Mouse (Mus musculus) forebrain, postnatal 0 days (tissue): ENCODE measurements around the gene Kif20b. TPM values are rescaled to one million over a fixed set of nuclear protein-coding genes. Genes with fewer than 3 reads are reported as not detected.

Source experiments
- ATAC-seq: fragments of 200-750 bp; cut with Nextera tagmentation; 2 replicates; pipeline ENCODE4 v1.8.0; 2017; ENCODE audit warnings: mild to moderate bottlenecking, moderate library complexity
- DNase-seq: peaks from one replicate; pipeline ENCODE4 v3.0.0-alpha.2; 2015
- H3K27ac ChIP-seq: fragments of 300-500 bp; sonication (generic); 2 replicates; pipeline ENCODE4 v1.5.1; 2014; ENCODE audit warnings: low read depth, mild to moderate bottlenecking, antibody characterized with exemption, low read length, moderate library complexity, mixed read lengths
- H3K27me3 ChIP-seq: fragments of 300-500 bp; sonication (generic); 2 replicates; pipeline ENCODE4 v1.6.1; 2014; ENCODE audit warnings: mild to moderate bottlenecking, low read length, mixed read lengths; ENCODE audit not compliant: insufficient read depth
- H3K36me3 ChIP-seq: fragments of 300-500 bp; sonication (generic); 2 replicates; pipeline ENCODE4 v1.6.1; 2014; ENCODE audit warnings: mild to moderate bottlenecking, moderate library complexity; ENCODE audit not compliant: insufficient read depth
- H3K4me1 ChIP-seq: fragments of 300-500 bp; sonication (generic); 2 replicates; pipeline ENCODE4 v1.6.1; 2014; ENCODE audit warnings: antibody characterized with exemption; ENCODE audit not compliant: insufficient read depth
- H3K4me2 ChIP-seq: fragments of 300-500 bp; sonication (generic); 2 replicates; pipeline ENCODE4 v1.6.1; 2014; ENCODE audit warnings: low read depth, mild to moderate bottlenecking, moderate library complexity
- H3K4me3 ChIP-seq: fragments of 300-500 bp; sonication (generic); 2 replicates; pipeline ENCODE4 v1.5.1; 2014; ENCODE audit warnings: low read depth, low read length, mixed read lengths
- H3K9ac ChIP-seq: fragments of 300-500 bp; sonication (generic); 2 replicates; pipeline ENCODE4 v1.6.1; 2014; ENCODE audit warnings: mild to moderate bottlenecking
- H3K9me3 ChIP-seq: fragments of 300-500 bp; sonication (generic); 2 replicates; pipeline ENCODE4 v1.6.1; 2016; ENCODE audit warnings: low read length
- CTCF ChIP-seq: sonication (generic); IDR thresholded peaks from 2 replicates; pipeline ENCODE4 v1.5.1; 2016; ENCODE audit warnings: antibody characterized with exemption, control low read depth, low read depth
- WGBS: fragments of 180-500 bp; shearing (Covaris S2); extraction: QIAGEN DNeasy Blood & Tissue Kit; methylation state at CpG from one replicate; pipeline ENCODE4 v1.1.7; 2014; 5-methylcytosine and 5-hydroxymethylcytosine counted together
- polyA plus RNA-seq: library from polyadenylated mRNA; unstranded; fragments of >200 nt; fragmentation: Nextera tagmentation; extraction: Ambion mirVana; gene quantifications from 2 replicates; pipeline ENCODE4 v1.2.1, GENCODE M21; 2015
- total RNA-seq: library from RNA; depleted of rRNA; stranded (reverse); fragments of >200 nt; gene quantifications from 2 replicates; pipeline ENCODE4 v1.2.3, GENCODE M21; 2014; rRNA removed

Kif20b gene
- total RNA-seq (2.2 and 4.5 TPM in 2 replicates), polyA plus RNA-seq (3.9 and 4.7 TPM in 2 replicates)

- DNase-seq (peak; percentile 92), ATAC-seq (peak; percentile 97)
- Histone ChIP-seq H3K36me3 (no peaks in the 10 kb centered on the region), H3K4me2 (peak within 1 kb of the TSS; percentile 73), H3K4me1 (no peaks in the 10 kb centered on the region), H3K27ac (peak within 1 kb of the TSS; percentile 67), H3K9me3 (no peaks in the 10 kb centered on the region), H3K27me3 (no peaks in the 10 kb centered on the region), H3K9ac (peak within 1 kb of the TSS; percentile 60), H3K4me3 (peak within 1 kb of the TSS; percentile 91)
- WGBS, result under 1% methylated on average over 57 of the region's 57 CpGs
- peak; percentile 21 for TF ChIP-seq CTCF
These were observed at the start of gene Kif20b for GRCm38 (mm10) chr19:34921652-34922602. Gene Kif20b (plus strand): TSS chr19:34922361.

- Histone ChIP-seq H3K4me2 (no peak overlapping the region), H3K27me3 (no peaks in the 10 kb centered on the region), H3K9ac (no peak overlapping the region), H3K27ac (no peak overlapping the region), H3K36me3 (no peaks in the 10 kb centered on the region), H3K9me3 (no peaks in the 10 kb centered on the region), H3K4me1 (no peaks in the 10 kb centered on the region), H3K4me3 (no peak overlapping the region)
- 81% methylated on average over 7 of the region's 7 CpGs for WGBS
- no peak for ATAC-seq
- no peak for TF ChIP-seq CTCF
- DNase-seq, result no peak
These were observed 45.5 kb upstream of the Kif20b start for GRCm38 (mm10) chr19:34876676-34877075.

GRCm38 (mm10) chr19:34877898-34878602 is 44.1 kb upstream of the Kif20b start:
- whole genome bisulfite sequencing, result 2% methylated on average over 45 of the region's 45 CpGs

GRCm38 (mm10) chr19:34878603-34879541 is 43.3 kb upstream of the Kif20b start, which contains the start of gene Pank1:
Gene Pank1 (minus strand): TSS chr19:34879455.
- Histone ChIP-seq H3K4me1 (no peaks in the 10 kb centered on the region), H3K9ac (peak within 1 kb of the TSS; percentile 86), H3K36me3 (no peaks in the 10 kb centered on the region), H3K27me3 (no peaks in the 10 kb centered on the region), H3K27ac (peak within 1 kb of the TSS; percentile 91), H3K4me3 (peak within 1 kb of the TSS; percentile 90), H3K4me2 (peak within 1 kb of the TSS; percentile 88), H3K9me3 (no peaks in the 10 kb centered on the region)
- under 1% methylated on average over 85 of the region's 96 CpGs for WGBS
- TF ChIP-seq CTCF, result no peak
- peak; percentile 81 for DNase-seq
- peak; percentile 67 for ATAC-seq

More at GRCm38 (mm10) chr19:34877898-34878602, 44.1 kb upstream of the Kif20b start:
- Histone ChIP-seq H3K4me3 (peak overlapping the region; percentile 90), H3K4me2 (peak overlapping the region; percentile 88), H3K9me3 (no peaks in the 10 kb centered on the region), H3K9ac (peak overlapping the region; percentile 86), H3K4me1 (no peaks in the 10 kb centered on the region), H3K27me3 (no peaks in the 10 kb centered on the region), H3K27ac (peak overlapping the region; percentile 91), H3K36me3 (no peaks in the 10 kb centered on the region)
- peak; percentile 55 for TF ChIP-seq CTCF
- DNase-seq (peak; percentile 92), ATAC-seq (peak; percentile 97)

- no peak for DNase-seq
- no peak for ATAC-seq
- TF ChIP-seq CTCF, result no peak
- Histone ChIP-seq H3K27me3 (no peaks in the 10 kb centered on the region), H3K4me3 (peak overlapping the region; percentile 90), H3K27ac (peak overlapping the region; percentile 91), H3K4me1 (no peaks in the 10 kb centered on the region), H3K9ac (peak overlapping the region; percentile 86), H3K9me3 (no peaks in the 10 kb centered on the region), H3K36me3 (no peaks in the 10 kb centered on the region), H3K4me2 (peak overlapping the region; percentile 88)
- 15% methylated on average over 6 of the region's 6 CpGs for WGBS
These were observed 42.5 kb upstream of the Kif20b start for GRCm38 (mm10) chr19:34879624-34880023.

GRCm38 (mm10) chr19:34881160-34881559 is 41.0 kb upstream of the Kif20b start:
- H3K9me3 ChIP-seq, result no peaks in the 10 kb centered on the region
- no peak overlapping the region for H3K4me3 ChIP-seq
- H3K36me3 ChIP-seq, result no peaks in the 10 kb centered on the region
- TF ChIP-seq CTCF, result no peak
- no peaks in the 10 kb centered on the region for H3K27me3 ChIP-seq
- no peak overlapping the region for H3K27ac ChIP-seq
- DNase-seq, result no peak
- H3K9ac ChIP-seq, result no peak overlapping the region
- no peak overlapping the region for H3K4me2 ChIP-seq
- ATAC-seq, result no peak
- 77% methylated on average over 5 of the region's 5 CpGs for WGBS
- H3K4me1 ChIP-seq, result no peaks in the 10 kb centered on the region
